Mouse (Mus musculus): Measurements from ENCODE around the gene Zfp384.
"Not testable (repeated sequence)": the region's sequence is repeated elsewhere in the genome, so short reads cannot be mapped to it uniquely, and the experiment has no call there.

Zfp384 gene

GRCm38 (mm10) chr6:125017682-125018081, 8.7 kb downstream of the Zfp384 start:
- no peak for DNase-seq (ENCODE audit: low spot score)

DNA sequence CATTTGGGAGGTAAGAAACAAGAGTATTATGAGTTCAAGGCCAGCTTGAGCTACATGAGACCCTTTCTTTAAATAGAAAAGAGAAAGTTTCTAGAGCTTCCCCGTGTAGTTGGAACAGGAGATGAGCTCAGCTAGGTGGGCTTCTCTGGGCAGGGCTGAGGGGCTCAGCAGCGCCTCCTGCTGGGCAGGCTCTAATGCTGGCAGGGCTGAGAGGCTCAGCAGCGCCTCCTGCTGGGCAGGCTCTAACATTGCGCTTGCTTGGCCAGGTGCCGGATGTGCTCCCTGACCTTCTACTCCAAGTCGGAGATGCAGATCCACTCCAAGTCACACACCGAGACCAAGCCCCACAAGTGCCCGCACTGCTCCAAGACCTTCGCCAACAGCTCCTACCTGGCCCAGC, 21.6 kb downstream of the Zfp384 start:
- peak; percentile 72 for DNase-seq (ENCODE audit: low spot score)

- DNase-seq (ENCODE audit: low spot score) = no peak
Measured at GRCm38 (mm10) chr6:125031604-125032003, 22.7 kb downstream of the Zfp384 start.

DNA sequence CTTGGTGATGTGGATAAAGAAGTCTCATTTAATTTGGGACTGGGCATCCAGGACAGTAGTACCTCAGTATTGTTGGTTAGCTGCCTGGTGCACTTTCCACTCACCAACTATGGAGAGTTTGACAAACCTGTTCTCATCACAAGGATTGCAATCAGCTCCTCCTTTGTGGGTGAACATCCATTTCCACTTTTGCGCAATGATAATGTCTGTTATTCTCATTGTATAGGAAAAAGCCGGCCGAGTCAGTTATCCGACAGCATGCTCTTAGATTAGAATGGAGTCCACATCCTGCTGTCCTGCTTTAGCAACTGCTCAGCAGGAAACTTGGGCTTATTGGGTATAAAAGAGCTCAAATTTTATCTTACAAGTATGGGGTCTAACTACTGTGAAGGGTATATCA, 29.7 kb downstream of the Zfp384 start:
- DNase-seq (ENCODE audit: low spot score) = no peak

DNA sequence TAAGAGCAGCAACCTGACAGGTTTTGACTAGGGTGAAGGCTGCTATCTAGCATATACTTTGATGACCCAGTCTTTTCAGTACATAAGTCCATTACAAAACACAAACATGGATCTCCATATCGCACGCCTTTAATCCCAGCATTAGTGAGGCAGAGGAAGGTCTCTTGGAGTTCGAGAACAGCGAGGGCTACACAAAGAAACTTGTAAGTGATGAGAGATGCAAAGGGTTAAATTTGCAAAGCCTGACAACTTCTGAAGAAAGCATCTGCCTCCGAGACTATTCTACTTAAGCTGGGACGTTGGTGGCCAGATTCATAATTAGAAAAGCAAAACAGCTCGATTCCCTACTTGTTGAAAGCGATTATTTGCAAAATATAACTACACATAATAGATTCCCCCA, 30.2 kb downstream of the Zfp384 start:
- DNase-seq (ENCODE audit: low spot score) = no peak

GRCm38 (mm10) chr6:125039533-125040153, 30.7 kb downstream of the Zfp384 start, which contains the start of gene Ing4:
Ing4 (plus strand) TSS chr6:125039760.
- DNase-seq (ENCODE audit: low spot score) = peak; percentile 91

- no peak for DNase-seq (ENCODE audit: low spot score)
Measured at GRCm38 (mm10) chr6:125040221-125040620, 31.3 kb downstream of the Zfp384 start.

GRCm38 (mm10) chr6:125041047-125041446, 32.1 kb downstream of the Zfp384 start:
- no peak for DNase-seq (ENCODE audit: low spot score)

DNA sequence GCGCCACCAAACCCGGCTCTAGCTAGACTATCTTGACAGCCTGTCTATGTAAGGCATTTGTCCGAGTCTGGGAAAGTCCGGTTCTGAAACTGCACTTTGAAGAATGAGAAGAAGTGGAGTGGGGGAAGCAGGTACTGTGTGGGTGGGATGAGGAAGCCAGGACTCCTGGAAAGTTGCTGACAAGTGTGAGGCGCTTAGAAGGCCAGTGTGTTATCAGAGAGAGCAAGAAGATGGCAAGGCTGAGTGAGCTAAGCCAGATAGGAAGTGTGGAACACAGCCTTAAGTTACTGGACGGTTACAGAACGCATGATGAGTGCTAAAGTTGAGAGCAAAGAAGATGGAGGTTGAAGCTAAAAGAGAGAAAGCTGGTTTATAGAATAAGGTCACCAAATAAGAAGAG, 33.1 kb downstream of the Zfp384 start:
- no peak for DNase-seq (ENCODE audit: low spot score)

GRCm38 (mm10) chr6:125046691-125047090, 37.7 kb downstream of the Zfp384 start:
- DNase-seq (ENCODE audit: low spot score) = peak; percentile 68

- no peak for DNase-seq (ENCODE audit: low spot score)
Measured at GRCm38 (mm10) chr6:125049678-125050077, 40.7 kb downstream of the Zfp384 start, which contains the start of gene Acrbp. Acrbp (plus strand) TSS chr6:125049689.

- peak; percentile 32 for DNase-seq (ENCODE audit: low spot score)
Measured at GRCm38 (mm10) chr6:125051237-125051636, 42.3 kb downstream of the Zfp384 start.

GRCm38 (mm10) chr6:125061493-125061892, 52.5 kb downstream of the Zfp384 start:
- DNase-seq (ENCODE audit: low spot score) = no peak

GRCm38 (mm10) chr6:125062511-125062910, 53.6 kb downstream of the Zfp384 start:
- no peak for DNase-seq (ENCODE audit: low spot score)

GRCm38 (mm10) chr6:125063906-125064305, 55.0 kb downstream of the Zfp384 start:
- DNase-seq (ENCODE audit: low spot score) = no peak

- DNase-seq (ENCODE audit: low spot score) = not testable (repeated sequence)
Measured at GRCm38 (mm10) chr6:125065223-125065622, 56.3 kb downstream of the Zfp384 start.

DNA sequence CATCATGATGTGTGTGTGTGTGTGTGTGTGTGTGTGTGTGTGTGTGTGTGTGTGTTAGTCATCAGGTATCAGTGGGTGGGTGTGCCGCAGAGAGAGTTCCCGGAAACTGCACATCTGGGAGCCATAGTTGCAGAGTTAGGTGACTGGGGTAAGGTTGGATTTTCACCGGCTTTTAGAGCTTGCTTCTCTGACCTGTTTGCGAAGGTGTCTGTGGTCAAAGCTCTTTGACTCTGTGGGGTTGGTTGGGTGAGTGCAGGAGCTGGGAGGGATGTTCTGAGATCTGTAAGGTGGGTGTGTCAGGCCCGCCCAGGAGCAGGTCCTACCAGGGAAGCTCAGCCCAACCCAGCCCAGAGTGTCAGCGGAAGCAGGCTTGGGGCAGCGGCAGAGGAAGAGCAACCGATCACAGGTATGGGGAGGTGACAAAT, 58.6 kb downstream of the Zfp384 start, which contains the start of gene Lpar5:
Gene Lpar5 (plus strand): TSS at position 350 of the 425 bp plus-strand sequence.
- DNase-seq (ENCODE audit: low spot score) = peak; percentile 74

- DNase-seq (ENCODE audit: low spot score) = peak; percentile 75
Measured at GRCm38 (mm10) chr6:125071170-125071895, 62.4 kb downstream of the Zfp384 start.

- DNase-seq (ENCODE audit: low spot score) = no peak
Measured at GRCm38 (mm10) chr6:125071896-125072279, 62.9 kb downstream of the Zfp384 start.

DNA sequence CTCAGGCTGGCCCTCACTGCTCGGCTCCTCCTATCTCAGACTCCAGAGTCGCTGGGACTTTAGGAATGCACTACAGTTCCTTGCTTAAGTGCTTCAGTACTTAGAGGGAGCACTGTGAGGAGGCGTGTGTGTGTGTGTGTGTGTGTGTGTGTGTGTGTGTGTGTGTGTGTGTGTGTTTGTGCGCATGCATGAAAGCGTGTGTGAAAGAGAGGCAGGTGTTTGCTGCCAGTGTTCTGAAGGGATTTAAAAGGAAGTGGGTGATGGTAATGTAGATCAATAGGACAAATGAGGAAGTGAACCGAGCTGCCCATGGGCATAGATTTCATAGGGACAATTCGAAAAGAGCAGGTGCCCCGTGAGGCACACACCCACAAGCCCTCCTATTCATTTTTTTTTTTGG, 64.9 kb downstream of the Zfp384 start:
- peak; percentile 28 for DNase-seq (ENCODE audit: low spot score)

DNA sequence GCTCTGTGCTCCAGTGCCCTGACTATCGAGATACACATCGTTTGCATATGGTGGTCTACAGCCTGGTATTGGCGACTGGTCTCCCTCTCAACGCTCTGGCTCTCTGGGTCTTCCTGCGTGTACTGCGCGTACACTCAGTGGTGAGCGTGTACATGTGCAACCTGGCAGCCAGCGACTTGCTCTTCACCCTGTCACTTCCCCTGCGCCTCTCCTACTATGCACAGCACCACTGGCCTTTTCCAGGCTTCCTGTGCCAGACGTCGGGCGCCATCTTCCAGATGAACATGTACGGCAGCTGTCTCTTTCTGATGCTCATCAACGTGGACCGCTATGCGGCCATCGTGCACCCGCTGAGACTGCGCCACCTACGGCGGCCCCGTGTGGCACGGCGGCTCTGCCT, 72.4 kb downstream of the Zfp384 start:
- DNase-seq (ENCODE audit: low spot score) = no peak

- DNase-seq (ENCODE audit: low spot score) = no peak
Measured at GRCm38 (mm10) chr6:125081797-125082560, 73.0 kb downstream of the Zfp384 start.
